Mouse (Mus musculus) cerebellum, postnatal 4 days (tissue): ENCODE measurements around the gene Gm28230.
A peak's percentile ranks its signal among the peaks of the same experiment; 100 is the strongest.

Experiments used
- DNase-seq, 2 experiments: peaks; one replicate each; pipeline ENCODE4 v3.0.0; 2022; ENCODE audit warnings: low spot score in 2 of 2, mixed read lengths in 1 of 2

The Gm28230 gene

DNA sequence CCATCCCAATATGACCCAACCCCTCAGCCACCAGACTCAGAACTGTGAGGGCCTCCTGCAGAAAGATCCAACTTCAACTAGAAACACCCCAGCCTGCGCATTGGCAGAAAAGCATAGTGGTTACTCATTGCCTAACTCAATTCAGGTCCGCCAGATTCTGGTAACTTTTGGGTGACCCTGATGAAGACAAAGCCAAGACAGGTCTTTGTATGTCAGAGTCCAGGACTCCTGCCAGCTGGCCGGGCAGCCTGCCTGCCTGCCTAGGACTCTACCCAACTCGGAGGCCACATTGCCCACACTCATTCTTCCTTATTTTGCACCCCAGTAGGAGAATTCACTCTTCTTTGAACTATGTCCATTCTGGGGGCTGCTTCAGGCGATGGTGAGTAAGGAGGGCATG is at the start of gene Gm28230:
Gene Gm28230 (plus strand): TSS at position 178 of the 400 bp plus-strand sequence.
- DNase-seq, result peak in 1 of 2 experiments; percentile 20

DNA sequence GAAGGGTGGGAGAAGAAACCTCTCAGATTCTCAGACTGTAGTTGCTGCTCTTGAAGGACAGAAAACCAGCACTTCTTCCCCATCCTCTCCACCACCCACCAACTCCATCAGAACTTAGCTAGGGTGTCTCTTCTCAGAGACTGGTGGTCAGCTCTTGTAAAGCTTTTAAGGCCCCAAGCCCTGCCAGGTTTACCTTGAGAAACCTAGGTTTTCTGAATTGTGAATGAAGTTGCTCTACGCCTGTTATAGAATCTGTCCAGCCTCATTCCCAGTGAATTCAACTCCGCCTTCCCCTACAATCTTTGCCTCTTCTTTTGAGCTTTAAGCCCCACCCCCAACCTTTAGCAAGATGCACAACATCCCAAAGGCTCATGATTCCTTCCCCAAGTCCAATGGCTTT is 49.4 kb upstream of the Gm28230 start:
- DNase-seq, result no peak

DNA sequence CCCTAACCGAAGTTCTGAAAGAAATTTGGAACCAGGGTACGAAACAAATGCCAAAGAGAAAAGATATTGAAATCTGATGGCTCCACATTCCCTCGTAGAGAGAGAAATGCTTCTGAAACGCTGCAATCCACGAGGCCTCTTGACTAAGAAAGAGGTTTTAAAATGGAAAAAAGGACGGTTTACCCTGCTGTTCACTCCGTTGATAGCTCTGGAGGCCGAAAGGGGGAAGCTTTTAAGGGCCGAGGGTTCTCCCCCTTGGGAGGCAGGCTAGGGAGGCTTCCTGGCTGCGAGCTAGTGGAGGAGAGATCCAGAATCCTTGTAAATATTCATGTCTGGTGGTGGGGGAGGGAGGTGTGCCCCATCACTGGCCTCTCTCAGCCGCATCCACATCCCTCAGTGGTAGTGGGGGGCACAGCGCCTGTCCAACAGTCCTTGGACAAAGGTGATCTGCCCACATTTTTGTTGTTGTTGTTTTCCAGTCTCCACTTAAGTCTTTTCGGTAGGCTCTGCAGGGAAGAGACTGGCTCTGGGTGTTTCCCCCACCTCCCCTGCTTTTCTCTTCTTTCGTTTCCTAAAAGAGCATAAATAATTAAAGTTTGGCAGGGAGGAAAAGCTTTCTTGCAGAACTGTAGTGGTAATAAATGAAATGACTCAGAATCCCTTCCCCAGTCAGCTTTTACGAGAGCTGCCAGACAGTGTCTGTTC is 47.5 kb upstream of the Gm28230 start, which contains the start of gene Hoxd11:
Gene Hoxd11 (plus strand): TSS at position 667 of the 705 bp plus-strand sequence.
- no peak for DNase-seq

DNA sequence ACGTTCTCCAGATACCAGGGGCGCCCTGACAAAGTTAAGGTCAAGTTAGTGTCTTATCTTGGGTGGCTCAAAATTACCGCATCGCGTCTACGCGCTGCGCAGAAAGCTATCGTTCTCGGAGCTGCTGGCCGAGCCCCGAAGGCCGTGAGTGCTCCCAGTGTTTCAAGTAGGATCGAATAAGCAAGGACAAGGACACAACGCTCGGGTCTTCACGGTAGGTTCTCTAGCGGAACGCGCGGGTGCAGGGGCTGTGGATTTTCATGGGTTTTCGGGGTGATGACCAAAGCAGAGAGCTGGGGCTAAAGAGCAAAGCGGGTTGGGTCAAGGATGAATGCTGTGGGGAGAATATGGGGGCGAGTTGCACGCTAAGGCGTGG is 46.9 kb upstream of the Gm28230 start:
- DNase-seq, result no peak

DNA sequence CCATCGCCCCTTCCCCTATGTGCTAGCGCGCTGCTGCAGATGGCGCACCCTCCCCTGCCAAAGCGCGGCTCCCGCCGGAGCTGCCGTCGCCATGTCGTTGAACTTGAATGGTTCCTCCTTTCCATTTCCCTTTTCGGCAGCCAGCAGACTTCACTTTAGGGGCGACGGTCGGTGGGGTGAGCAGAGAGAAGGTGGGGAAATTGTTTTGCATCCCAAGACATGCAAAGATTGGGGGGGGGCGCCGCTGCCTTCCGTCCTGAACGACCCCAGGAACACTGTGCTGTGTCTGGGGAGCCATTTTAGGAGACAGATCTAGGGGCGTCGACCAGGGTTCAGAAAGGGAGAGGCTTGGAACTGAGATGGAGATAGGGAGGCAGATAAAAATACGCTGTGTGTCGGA is 46.5 kb upstream of the Gm28230 start:
- DNase-seq, result no peak

DNA sequence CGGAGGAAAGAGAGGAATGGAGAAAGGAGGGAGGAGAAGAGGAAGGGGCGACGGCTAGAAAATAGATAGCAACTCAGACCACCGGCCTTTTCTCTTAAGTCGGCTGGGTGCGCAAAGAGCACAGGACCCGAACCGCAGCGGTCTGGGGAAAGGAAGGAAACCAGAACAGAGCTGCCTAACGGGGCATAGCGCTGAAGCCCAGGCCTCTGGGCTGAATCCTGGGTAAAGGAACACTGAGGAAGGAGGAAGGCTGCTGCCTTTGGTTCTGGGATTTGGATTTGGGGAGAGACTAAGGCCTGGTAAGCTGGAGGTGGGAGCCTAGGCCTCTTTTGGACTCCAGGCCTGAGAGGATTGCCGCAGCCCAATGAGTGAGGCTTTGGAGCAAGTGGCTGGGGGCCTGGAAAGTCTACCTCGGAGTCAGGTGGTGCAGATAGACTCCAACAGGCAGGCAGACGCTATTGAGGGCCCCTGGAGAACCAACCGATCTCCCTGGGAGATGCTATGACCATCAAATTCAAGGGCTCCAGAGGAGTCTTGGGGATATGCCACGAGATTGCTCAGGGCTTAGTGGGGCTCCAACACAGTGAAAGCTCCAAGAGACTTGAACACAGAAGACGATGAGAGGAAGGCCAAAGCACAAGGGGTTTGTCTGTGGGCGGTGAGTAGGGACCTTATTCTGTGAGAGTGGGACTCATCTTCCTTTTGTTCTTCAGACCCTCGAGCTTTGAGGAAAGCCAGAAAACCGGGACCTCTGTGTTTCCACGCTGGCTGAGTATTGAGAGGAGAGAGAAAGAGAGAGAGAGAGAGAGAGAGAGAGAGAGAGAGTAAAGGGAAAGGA is 45.7 kb upstream of the Gm28230 start:
- DNase-seq, result no peak

DNA sequence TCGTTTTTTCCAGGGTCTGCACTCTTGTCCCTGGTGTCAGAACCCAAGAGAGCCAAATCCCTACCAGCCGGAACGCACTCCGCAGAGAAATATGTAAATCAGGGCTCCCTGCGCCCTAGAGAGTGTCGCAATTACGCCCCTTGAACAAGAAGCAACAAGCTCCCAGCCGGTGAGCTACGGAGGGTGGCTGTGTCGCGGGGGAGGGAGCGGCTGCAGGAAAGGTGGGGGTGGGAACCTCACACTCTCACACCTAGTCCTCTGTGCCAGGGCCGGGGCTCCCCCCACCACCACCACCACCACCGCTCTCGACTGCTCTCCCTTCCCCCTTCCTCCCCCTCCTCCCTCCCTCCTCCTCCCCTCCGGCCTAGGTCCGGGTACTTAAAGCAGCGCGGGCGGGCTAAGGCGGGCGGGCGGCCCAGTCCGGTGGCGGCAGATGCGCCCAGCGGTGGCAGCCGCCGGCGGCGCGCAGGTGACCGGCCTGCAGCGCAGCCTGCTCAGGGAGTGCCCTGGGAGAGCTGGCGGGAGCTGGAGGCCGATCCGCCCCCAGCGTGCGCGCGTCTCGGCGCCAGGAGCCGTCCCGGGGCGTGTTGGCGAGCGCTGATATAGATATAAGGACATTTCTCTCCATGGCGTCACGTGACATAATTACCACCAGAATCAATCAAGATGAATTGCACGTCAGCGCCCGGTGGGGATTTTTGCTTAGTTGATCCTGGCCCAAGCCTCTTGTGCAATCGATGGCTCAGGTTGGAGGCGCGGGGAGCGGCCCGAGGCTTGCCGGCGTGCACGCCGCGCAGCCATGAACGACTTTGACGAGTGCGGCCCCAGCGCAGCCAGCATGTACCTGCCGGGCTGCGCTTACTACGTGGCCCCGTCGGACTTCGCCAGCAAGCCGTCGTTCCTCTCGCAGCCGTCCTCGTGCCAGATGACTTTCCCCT is 44.7 kb upstream of the Gm28230 start:
- DNase-seq, result no peak

DNA sequence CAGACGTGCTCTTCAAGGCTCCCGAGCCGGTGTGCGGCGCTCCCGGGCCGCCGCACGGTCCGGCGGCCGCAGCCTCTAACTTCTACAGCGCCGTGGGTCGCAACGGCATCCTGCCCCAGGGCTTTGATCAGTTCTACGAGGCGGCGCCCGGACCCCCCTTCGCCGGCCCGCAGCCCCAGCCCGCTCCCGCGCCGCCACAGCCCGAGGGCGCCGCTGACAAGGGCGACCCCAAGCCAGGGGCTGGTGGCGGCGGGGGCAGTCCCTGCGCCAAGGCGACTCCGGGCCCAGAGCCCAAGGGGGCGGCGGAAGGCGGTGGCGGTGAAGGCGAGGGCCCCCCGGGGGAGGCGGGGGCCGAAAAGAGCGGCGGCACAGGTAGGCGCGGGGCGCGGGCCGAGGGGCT is 43.7 kb upstream of the Gm28230 start:
- no peak for DNase-seq

DNA sequence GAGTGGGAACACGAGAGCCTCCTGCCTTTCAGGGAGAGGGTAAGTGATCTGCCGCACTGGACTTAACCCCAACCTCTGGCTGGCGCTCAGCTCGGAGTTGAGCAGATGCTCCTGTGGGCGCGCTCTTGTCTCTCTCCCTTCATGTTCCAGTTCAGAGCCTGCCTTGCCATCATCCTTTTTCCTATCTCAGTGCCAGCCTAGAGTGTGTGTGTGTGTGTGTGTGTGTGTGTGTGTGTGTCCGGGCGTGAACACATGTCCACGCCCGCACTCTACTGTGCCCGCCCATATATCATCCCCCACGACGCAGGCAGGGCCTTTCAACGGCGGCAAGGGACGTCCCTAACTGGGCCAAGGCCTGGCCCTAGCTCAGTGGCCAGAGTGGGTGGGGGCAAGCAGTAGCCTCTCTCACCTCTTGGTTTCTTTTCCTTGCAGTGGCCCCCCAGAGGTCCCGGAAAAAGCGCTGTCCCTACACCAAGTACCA is 43.0 kb upstream of the Gm28230 start:
- no peak for DNase-seq

DNA sequence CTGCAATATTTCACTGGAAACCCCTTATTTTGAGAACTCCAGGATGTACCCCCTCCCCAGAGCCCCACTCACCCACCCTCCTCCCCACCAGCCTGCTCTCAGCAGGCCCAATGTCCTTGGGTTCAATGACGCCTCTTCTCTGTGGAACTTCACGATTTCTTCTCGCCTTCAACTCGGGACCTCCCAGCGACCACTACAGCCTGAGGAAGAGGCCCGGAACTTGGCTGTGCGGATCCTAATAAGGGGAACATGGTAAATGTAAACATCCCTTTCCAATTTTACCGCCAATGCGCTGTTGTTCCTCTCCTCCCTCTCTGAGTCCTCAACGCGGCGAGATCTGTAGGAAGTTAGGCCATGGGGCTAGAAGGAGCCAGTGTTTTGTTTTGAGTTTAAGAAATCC is 42.4 kb upstream of the Gm28230 start:
- DNase-seq, result no peak

DNA sequence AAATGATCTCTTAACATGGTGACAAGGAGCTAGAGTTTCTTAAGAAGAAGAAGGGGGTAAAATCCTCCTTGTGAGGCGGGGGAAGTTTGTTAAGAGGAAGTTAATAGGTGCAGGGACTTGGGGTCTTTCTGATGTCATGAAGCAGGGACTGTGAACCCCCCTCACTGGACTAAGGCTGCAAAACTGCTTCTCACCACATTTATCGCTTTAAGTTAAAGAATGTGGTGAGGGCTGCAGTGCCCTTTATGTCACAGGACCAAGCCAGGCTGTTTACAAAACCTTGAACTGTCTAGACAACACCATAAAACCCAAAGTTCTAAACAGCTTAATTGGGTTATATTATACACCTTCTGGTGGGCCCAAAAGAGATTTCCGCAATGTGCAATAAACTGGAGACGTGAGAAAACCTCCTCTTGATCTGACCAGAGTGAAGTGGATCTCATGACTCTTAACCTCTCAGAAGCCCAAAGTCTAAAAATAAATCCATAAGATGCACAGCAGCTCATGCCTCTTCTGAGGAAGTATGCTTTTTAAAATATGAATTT is 41.4 kb upstream of the Gm28230 start:
- DNase-seq, result no peak

DNA sequence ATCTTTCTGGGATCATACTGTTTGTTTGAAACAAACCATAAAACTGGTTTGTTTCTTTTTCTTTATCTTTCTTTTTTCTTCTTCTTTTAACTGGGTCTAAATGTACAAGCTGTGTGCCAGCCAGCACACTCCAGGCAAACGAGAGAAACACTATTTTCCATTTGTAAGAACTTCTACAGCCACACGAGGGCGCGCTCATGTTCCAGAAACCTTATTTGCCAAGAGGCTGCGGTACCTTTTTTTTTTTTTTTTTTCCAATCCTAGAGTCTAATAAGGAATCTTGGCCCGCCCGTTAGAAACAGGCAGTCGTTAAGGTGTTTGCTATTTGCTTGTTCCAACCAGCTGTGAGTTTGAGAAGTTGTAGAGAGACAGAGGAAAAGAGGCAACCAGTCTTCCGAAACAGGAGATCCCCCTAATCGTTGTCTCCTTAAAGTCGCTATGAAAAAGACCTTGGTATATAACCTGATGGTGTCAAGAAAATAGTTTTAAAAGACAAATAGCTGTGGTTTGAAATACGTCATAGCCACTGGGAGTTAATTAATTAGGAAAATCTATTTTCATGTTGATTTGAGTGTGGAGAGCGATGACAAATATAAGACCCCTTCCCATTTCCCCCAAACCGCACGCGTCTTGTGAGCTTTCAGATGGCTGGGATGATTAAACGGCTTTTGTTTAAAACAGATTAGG is 40.1 kb upstream of the Gm28230 start:
- peak in 1 of 2 experiments; percentile 52 for DNase-seq

DNA sequence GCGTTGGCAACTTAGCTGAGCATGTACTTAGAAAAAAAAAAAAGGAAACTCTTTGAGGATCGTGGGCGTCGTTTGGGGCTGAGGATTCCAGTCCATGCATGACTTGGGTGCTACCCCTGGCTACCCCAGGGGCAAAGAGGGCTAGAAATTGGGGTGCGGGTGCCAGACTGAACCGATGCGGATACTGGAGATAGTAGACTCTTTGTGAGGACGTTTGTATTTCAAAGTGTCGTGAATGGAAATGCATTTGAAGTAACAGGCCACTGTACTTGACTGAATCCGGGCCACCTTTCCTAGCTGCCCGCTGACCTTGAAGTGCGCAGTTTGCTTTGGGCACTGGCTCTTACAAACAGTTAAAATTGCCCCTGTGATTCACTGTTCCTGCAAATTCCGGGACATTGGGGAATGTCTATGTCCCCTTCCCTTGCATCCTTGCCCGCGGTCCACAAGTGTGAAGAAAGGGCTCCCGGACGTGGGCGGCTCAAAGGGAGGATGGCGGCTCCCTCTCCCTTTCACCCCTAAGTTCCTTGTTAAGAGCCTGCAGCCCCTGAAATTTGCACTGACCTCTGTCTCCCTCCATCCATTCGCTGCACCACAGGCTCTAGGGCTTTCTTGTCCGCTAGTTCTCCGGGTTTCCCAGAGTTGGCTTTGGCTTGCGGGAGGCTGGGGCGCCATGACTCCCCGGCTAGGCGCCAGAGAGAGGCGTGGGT is 39.4 kb upstream of the Gm28230 start:
- DNase-seq, result no peak

DNA sequence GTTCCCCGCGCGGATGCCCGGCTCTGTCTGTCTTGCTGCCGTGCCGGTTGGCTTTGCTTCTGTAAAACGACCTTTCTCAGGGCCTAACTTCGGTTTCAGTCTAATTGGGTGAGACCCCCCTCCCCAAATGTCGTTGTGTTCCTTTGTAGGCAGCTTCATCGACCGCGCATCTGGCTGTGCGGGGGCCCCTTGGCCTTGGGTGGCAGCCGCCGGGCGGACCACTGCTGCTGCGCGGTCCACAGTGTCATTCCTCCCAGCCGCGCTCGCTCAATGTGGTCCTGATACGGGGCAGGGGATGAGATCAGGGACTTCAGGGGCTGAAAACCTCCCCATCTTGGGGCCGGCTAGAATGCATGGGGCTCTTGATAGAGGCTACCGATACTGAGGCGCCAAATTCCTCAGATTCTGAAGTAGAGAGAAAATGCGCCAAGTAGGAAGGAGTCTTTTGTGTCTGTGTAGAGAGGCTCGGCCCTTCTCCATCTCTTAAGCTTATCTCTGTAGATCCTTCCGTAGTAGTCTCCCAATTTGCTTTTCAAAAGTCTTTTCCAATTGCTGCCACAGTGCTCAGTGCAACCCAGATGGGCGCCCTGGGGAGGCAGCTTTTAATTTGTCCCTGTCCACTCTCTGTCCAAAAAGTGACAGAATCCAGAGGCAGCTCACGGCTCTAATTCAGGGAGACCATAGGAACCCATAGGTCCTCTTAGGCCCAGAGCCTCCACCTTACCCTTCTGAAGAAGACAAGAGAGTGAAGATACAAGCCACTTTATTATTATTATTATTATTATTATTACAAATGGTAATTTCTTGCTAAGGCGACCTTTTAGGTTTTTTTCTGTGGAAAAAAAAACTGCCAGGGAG is 38.6 kb upstream of the Gm28230 start:
- no peak for DNase-seq

DNA sequence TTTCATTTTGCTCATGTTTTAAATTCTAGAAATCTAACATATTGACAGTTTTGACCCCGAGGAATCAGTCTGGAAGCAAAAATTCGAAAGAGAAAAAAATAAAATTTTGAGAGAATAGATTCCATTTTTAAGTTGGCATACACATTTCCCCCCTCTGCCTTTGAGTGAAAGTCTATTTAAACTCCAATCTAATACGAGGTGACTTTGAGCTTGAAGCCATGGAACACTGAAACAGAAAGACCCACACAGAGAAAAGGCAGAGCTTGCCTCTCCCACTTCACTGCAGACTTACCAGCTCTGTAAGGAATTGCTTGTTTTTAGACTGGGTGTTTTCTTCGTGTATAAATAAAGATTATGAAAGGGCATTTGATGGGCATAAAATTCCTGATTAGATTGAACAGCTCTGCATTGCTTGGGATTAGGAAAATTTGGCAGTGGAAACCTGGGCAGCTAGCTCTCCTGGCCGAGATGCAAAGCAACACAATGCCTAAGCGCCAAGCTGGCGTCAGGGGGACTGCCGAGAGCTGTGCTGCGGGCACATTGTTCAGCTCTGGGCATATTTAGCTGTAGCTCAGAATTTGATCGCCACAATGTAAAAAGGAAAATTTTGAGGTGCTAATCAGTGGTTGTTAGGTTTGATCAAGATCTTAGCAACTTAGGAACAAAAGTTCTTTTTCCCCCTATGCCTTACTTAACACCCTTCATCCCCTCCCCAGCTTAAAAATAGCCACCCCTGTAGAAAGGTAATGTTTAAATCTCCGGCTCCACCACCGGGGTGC is 37.5 kb upstream of the Gm28230 start:
- DNase-seq, result no peak

DNA sequence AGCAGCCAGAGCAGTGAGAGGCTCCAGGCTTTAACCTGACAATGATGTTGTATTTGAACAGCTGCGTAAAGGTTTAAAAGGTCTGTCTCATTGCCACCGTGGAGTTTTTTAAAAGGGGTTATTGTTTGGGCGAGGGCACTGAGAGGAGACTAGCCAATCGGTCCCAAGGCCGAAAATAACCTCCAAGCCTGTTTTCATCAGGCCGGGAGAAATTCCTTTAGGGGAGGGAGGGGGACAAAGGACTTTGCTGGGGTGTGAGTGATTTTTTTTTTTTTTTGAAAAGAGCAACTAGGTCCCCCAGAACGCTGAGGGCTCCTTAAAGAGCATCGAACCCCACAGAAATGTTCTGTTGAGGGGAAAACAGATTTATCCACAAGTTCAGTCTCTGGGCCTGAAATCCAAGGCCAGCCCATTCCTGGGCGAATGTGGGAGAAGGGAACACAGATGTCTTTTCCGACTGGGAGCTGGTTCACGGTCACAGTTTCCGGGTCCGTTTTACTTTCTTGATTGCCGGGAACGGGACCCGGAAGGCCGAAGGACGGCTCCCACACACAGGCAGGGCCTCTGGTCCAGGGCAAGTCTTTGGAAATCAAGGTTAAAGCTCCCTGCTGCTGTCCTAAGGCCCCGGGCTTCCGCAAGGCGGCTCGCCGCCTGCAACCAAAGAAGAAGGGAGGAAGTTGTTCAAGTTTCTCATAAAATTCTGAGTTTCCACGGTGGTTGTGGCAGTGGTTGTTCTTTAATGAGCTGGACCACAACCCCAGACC is 36.8 kb upstream of the Gm28230 start:
- no peak for DNase-seq

DNA sequence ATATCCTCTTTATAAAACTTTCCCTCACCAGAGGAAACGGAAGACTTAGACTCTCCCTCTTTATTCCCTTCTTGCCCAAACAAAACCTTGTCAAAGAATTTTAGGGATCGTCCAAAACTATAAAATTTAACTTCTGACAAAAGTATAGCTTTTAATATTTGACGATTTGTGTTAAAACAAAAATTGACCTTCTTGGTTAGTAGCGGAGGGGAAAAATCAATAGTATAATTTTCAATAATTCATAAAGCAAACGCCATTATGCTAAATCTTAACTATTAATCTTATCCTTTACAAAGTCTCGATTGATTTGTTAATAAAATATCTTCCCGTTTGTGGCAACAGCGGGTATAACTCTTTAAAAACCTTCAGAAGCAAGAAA is 36.2 kb upstream of the Gm28230 start:
- no peak for DNase-seq
